8 mouse cellular contexts compared by ENCODE assay signal in the genomic region with DNA sequence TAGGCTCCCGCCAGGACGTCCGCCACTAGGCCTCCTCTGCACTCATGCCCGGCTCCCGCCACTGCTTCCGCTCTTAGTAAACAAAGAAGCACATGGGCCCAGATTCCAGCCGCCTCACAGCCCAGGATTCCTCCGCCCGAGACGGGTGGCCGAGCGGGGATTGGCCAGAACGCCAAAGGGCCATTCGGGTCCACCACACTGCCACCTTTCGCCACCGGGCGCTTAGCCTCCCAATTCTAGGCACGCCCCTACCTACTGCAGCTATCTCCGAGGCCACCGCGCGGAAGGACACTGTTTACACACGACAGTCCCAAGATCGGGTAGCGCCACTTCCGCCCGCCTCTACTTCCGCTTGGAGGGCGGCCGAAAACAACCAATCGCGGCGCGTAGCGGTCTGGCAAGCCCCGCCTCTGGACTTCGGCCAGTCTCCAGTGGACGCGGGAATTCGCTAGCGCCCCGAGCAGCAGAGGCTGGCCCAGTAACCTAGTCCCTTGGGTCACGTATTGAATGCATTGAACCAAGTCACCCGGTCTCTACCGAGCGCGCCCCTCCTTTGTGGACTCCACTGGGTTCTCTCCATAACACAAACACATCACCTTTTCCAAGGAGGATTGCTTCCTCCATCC. TPM values are rescaled to one million over a fixed set of nuclear protein-coding genes. Genes with fewer than 3 reads are reported as not detected.
DNase-seq lines count a peak whose midpoint lies in the region; ATAC-seq and TF ChIP-seq lines count a peak whose summit lies in the region.

No protein-coding gene starts in this region.

- H3K9me3 ChIP-seq in G1E (replicated peaks): no peaks in the 10 kb centered on the region
- no peaks in the 10 kb centered on the region for H3K9me3 ChIP-seq in forebrain, embryonic 16.5 days (ENCODE audit: control insufficient read depth, low read length)
- H3K9me3 ChIP-seq in lung, embryonic 15.5 days: no peaks in the 10 kb centered on the region

- peak; percentile 92 for DNase-seq in G1E (ENCODE audit: low spot score)
- peak; percentile 97 to 98 for DNase-seq in cerebellum, adult 18-20 months
- DNase-seq in heart, postnatal 4 days: peak; percentile 98
- DNase-seq in layer of hippocampus, adult 8-10 months (ENCODE audit: low spot score in 2 of 2): peak; percentile 90 to 95
- peak; percentile 92 for DNase-seq in ovary, adult 18-20 months (ENCODE audit: low spot score)
- DNase-seq in thymus, postnatal 0 days (ENCODE audit: low spot score): peak; percentile 92

- no peak for TF ChIP-seq CTCF in G1E (IDR thresholded peaks at IDR 0.05; ENCODE audit: low read depth, low read length)

- peak overlapping the region; percentile 98 for H3K27ac ChIP-seq in forebrain, embryonic 16.5 days (ENCODE audit: low read length)
- peak overlapping the region; percentile 97 for H3K27ac ChIP-seq in lung, embryonic 15.5 days

- peak overlapping the region; percentile 84 for H3K4me2 ChIP-seq in forebrain, embryonic 16.5 days (ENCODE audit: low read length)
- peak overlapping the region; percentile 80 for H3K4me2 ChIP-seq in lung, embryonic 15.5 days

- peak overlapping the region; percentile 82 for H3K9ac ChIP-seq in forebrain, embryonic 16.5 days (replicated peaks; ENCODE audit: low read depth, low read length)
- peak overlapping the region; percentile 88 for H3K9ac ChIP-seq in lung, embryonic 15.5 days

- WGBS in forebrain, embryonic 16.5 days: under 1% methylated on average over 47 of the region's 47 CpGs
- under 1% methylated on average over 47 of the region's 47 CpGs for WGBS in lung, embryonic 15.5 days

- peak; percentile 68 for ATAC-seq in G1E (ENCODE audit: extremely low read depth, insufficient number of reproducible peaks, low FRiP score, poor library complexity, severe bottlenecking)
- peak; percentile 80 for ATAC-seq in forebrain, embryonic 16.5 days
- ATAC-seq in lung, embryonic 15.5 days (ENCODE audit: borderline replicate concordance, extremely low read depth, low FRiP score, low TSS enrichment): peak; percentile 88

- peaks cover 81% of the 10 kb centered on the region for H3K36me3 ChIP-seq in G1E (replicated peaks)
- peaks cover 19% of the 10 kb centered on the region; the same call in 1 of the 2 replicates for H3K36me3 ChIP-seq in forebrain, embryonic 16.5 days (ENCODE audit: control insufficient read depth, insufficient read depth)
- peaks cover 61% of the 10 kb centered on the region for H3K36me3 ChIP-seq in lung, embryonic 15.5 days

- no peaks in the 10 kb centered on the region; the same call in 1 of the 2 replicates for H3K27me3 ChIP-seq in G1E (ENCODE audit: insufficient read depth, low read length)
- no peaks in the 10 kb centered on the region for H3K27me3 ChIP-seq in forebrain, embryonic 16.5 days (replicated peaks; ENCODE audit: control insufficient read depth, insufficient read depth, low read length)
- no peaks in the 10 kb centered on the region for H3K27me3 ChIP-seq in lung, embryonic 15.5 days

- peak overlapping the region; percentile 90 for H3K4me3 ChIP-seq in G1E (ENCODE audit: low read depth, low read length)
- H3K4me3 ChIP-seq in forebrain, embryonic 16.5 days (replicated peaks; ENCODE audit: low read length): peak overlapping the region; percentile 87
- peak overlapping the region; percentile 82 for H3K4me3 ChIP-seq in lung, embryonic 15.5 days

- H3K4me1 ChIP-seq in G1E (ENCODE audit: insufficient read depth, low read depth, low read length): peaks cover 65% of the 10 kb centered on the region
- peaks cover 26% of the 10 kb centered on the region for H3K4me1 ChIP-seq in forebrain, embryonic 16.5 days (replicated peaks; ENCODE audit: control insufficient read depth, insufficient read depth, low read length)
- H3K4me1 ChIP-seq in lung, embryonic 15.5 days: peaks cover 23% of the 10 kb centered on the region

RNA-seq across cellular contexts. Expression of a gene that starts 0.8 kb away (rescaled TPM):
- total RNA-seq in G1E (2014; fragmentation: Nextera tagmentation): 20.4 and 21.1 TPM in 2 replicates
- 26.7 and 29.2 TPM in 2 replicates for total RNA-seq in G1E (2017)
- polyA plus RNA-seq in G1E (2012): 12.7 and 22.6 TPM in 2 replicates
- 27.8 and 31.9 TPM in 2 replicates for polyA plus RNA-seq in forebrain, embryonic 16.5 days (2015; fragmentation: Nextera tagmentation; extraction: Ambion mirVana)
- 10 to 100 TPM; 14.0 to 16.7 TPM for total RNA-seq in heart, postnatal 4 days (2021)
- total RNA-seq in layer of hippocampus, adult 8-10 months (2022): 10 to 100 TPM; 24.7 to 32.5 (median 28.9) TPM
- 22.8 and 26.2 TPM in 2 replicates for polyA plus RNA-seq in lung, embryonic 15.5 days (2015; fragmentation: Nextera tagmentation; extraction: Ambion mirVana)
- 9.2 and 9.8 TPM in 2 replicates for polyA plus RNA-seq in thymus, postnatal 0 days (2015; fragmentation: Nextera tagmentation; extraction: Ambion mirVana)

RNA-seq across cellular contexts. Expression of a gene that starts 1.2 kb away (rescaled TPM):
- total RNA-seq in G1E (2014; fragmentation: Nextera tagmentation) (187 and 233 TPM in 2 replicates), G1E (2017) (347 and 390 TPM in 2 replicates)
- 36.3 and 104 TPM in 2 replicates for polyA plus RNA-seq in G1E (2012)
- 173 and 191 TPM in 2 replicates for polyA plus RNA-seq in forebrain, embryonic 16.5 days (2015; fragmentation: Nextera tagmentation; extraction: Ambion mirVana)
- total RNA-seq in heart, postnatal 4 days (2021): 10 to 100 TPM; 80.5 to 86.4 TPM
- 10 to 100 TPM; 14.1 to 17.9 (median 16.0) TPM for total RNA-seq in layer of hippocampus, adult 8-10 months (2022)
- polyA plus RNA-seq in lung, embryonic 15.5 days (2015; fragmentation: Nextera tagmentation; extraction: Ambion mirVana): 216 and 228 TPM in 2 replicates
- 281 and 296 TPM in 2 replicates for polyA plus RNA-seq in thymus, postnatal 0 days (2015; fragmentation: Nextera tagmentation; extraction: Ambion mirVana)

RNA-seq across cellular contexts. Expression of a gene that starts 10.2 kb away (rescaled TPM):
- total RNA-seq in G1E (2014; fragmentation: Nextera tagmentation) (148 and 206 TPM in 2 replicates), G1E (2017) (45.0 and 48.7 TPM in 2 replicates)
- 104 and 107 TPM in 2 replicates for polyA plus RNA-seq in G1E (2012)
- 281 and 305 TPM in 2 replicates for polyA plus RNA-seq in forebrain, embryonic 16.5 days (2015; fragmentation: Nextera tagmentation; extraction: Ambion mirVana)
- 100 to 1,000 TPM; 134 to 143 TPM for total RNA-seq in heart, postnatal 4 days (2021)
- 100 to 1,000 TPM; 132 to 137 (median 134) TPM for total RNA-seq in layer of hippocampus, adult 8-10 months (2022)
- polyA plus RNA-seq in lung, embryonic 15.5 days (2015; fragmentation: Nextera tagmentation; extraction: Ambion mirVana): 316 and 320 TPM in 2 replicates
- polyA plus RNA-seq in thymus, postnatal 0 days (2015; fragmentation: Nextera tagmentation; extraction: Ambion mirVana): 214 and 223 TPM in 2 replicates

RNA-seq across cellular contexts. Expression of a gene that starts 15.5 kb away (rescaled TPM):
- total RNA-seq in G1E (2014; fragmentation: Nextera tagmentation): 22.2 and 23.7 TPM in 2 replicates
- 8.0 and 8.5 TPM in 2 replicates for total RNA-seq in G1E (2017)
- 0.36 and 0.66 TPM in 2 replicates for polyA plus RNA-seq in G1E (2012)
- 39.4 and 43.9 TPM in 2 replicates for polyA plus RNA-seq in forebrain, embryonic 16.5 days (2015; fragmentation: Nextera tagmentation; extraction: Ambion mirVana)
- total RNA-seq in heart, postnatal 4 days (2021): 10 to 100 TPM in 1 of 2 experiments, 1 to 10 TPM in 1; 7.6 to 10.6 TPM
- total RNA-seq in layer of hippocampus, adult 8-10 months (2022): 10 to 100 TPM; 10.1 to 14.6 (median 13.2) TPM
- 20.8 and 21.3 TPM in 2 replicates for polyA plus RNA-seq in lung, embryonic 15.5 days (2015; fragmentation: Nextera tagmentation; extraction: Ambion mirVana)
- 14.8 and 15.8 TPM in 2 replicates for polyA plus RNA-seq in thymus, postnatal 0 days (2015; fragmentation: Nextera tagmentation; extraction: Ambion mirVana)

RNA-seq across cellular contexts. Expression of a gene that starts 16.2 kb away (rescaled TPM):
- total RNA-seq in G1E (2014; fragmentation: Nextera tagmentation) (69.4 and 73.0 TPM in 2 replicates), G1E (2017) (45.7 and 48.8 TPM in 2 replicates)
- polyA plus RNA-seq in G1E (2012): 33.2 and 34.8 TPM in 2 replicates
- polyA plus RNA-seq in forebrain, embryonic 16.5 days (2015; fragmentation: Nextera tagmentation; extraction: Ambion mirVana): 83.2 and 87.6 TPM in 2 replicates
- total RNA-seq in heart, postnatal 4 days (2021): 10 to 100 TPM; 27.7 to 28.8 TPM
- total RNA-seq in layer of hippocampus, adult 8-10 months (2022): 10 to 100 TPM; 37.9 to 42.7 (median 39.1) TPM
- polyA plus RNA-seq in lung, embryonic 15.5 days (2015; fragmentation: Nextera tagmentation; extraction: Ambion mirVana): 86.7 and 92.3 TPM in 2 replicates
- polyA plus RNA-seq in thymus, postnatal 0 days (2015; fragmentation: Nextera tagmentation; extraction: Ambion mirVana): 44.1 and 54.5 TPM in 2 replicates

Comparison
In these comparisons a context has a peak if more than half of its experiments do, and no peak if none do; other contexts are left out.
1. Peak in every context shown above with its lines: DNase-seq, ATAC-seq, H3K4me3 ChIP-seq and H3K27ac ChIP-seq.